Mouse (Mus musculus) thymus, adult 2 months (tissue): ENCODE data around the gene Rps2. TPM values are rescaled to one million over a fixed set of nuclear protein-coding genes. Genes with fewer than 3 reads are reported as not detected.

ENCODE experiments used
- DNase-seq: peaks from one replicate; pipeline ENCODE4 v3.0.0; 2021
- H3K27ac ChIP-seq: fragments of 200-500 bp; 2 replicates; pipeline ENCODE4 v1.5.1; 2012; ENCODE audit warnings: low read length, control low read depth; ENCODE audit not compliant: control insufficient read depth, insufficient read depth
- H3K27me3 ChIP-seq: fragments of 200-500 bp; 2 replicates; pipeline ENCODE4 v1.6.1; 2012; ENCODE audit warnings: mild to moderate bottlenecking, low read length, moderate library complexity, mixed read lengths; ENCODE audit not compliant: control insufficient read depth, insufficient read depth
- H3K36me3 ChIP-seq: fragments of 200-500 bp; 2 replicates; pipeline ENCODE4 v1.6.1; 2012; ENCODE audit warnings: mild to moderate bottlenecking, low read length, moderate library complexity; ENCODE audit not compliant: control insufficient read depth, insufficient read depth
- H3K4me1 ChIP-seq: fragments of 200-500 bp; replicated peaks from 2 replicates; pipeline ENCODE4 v1.6.1; 2012; ENCODE audit warnings: low read length; ENCODE audit not compliant: control insufficient read depth, insufficient read depth
- H3K4me3 ChIP-seq: fragments of 200-500 bp; 2 replicates; pipeline ENCODE4 v1.5.1; 2012; ENCODE audit warnings: mild to moderate bottlenecking, low read length, control low read depth, moderate library complexity; ENCODE audit not compliant: control insufficient read depth, insufficient read depth
- CTCF ChIP-seq: fragments of 200-500 bp; IDR thresholded peaks from 2 replicates; pipeline ENCODE4 v1.5.1; 2012; ENCODE audit warnings: mild to moderate bottlenecking, control low read depth, low read length, moderate library complexity, borderline replicate concordance; ENCODE audit not compliant: control insufficient read depth, poor library complexity, insufficient read depth; ENCODE audit errors: extremely low read depth
- POLR2A ChIP-seq: fragments of 200-500 bp; IDR thresholded peaks from 2 replicates; pipeline ENCODE4 v1.6.1; 2012; ENCODE audit warnings: mild to moderate bottlenecking, low read length, control low read depth, moderate library complexity; ENCODE audit not compliant: control insufficient read depth, poor library complexity, insufficient read depth; ENCODE audit errors: extremely low read depth
- WGBS: fragments of 180-500 bp; shearing (Covaris S2); methylation state at CpG from one replicate; pipeline ENCODE4 v1.1.7; 2018; 5-methylcytosine and 5-hydroxymethylcytosine counted together
- polyA plus RNA-seq: library from polyadenylated mRNA; depleted of rRNA; stranded (reverse); fragments of >200 nt; gene quantifications from 2 replicates; pipeline ENCODE4 v1.2.3, GENCODE M21; 2012

Rps2 gene
- polyA plus RNA-seq, 1 experiment: 3,484 TPM

DNA sequence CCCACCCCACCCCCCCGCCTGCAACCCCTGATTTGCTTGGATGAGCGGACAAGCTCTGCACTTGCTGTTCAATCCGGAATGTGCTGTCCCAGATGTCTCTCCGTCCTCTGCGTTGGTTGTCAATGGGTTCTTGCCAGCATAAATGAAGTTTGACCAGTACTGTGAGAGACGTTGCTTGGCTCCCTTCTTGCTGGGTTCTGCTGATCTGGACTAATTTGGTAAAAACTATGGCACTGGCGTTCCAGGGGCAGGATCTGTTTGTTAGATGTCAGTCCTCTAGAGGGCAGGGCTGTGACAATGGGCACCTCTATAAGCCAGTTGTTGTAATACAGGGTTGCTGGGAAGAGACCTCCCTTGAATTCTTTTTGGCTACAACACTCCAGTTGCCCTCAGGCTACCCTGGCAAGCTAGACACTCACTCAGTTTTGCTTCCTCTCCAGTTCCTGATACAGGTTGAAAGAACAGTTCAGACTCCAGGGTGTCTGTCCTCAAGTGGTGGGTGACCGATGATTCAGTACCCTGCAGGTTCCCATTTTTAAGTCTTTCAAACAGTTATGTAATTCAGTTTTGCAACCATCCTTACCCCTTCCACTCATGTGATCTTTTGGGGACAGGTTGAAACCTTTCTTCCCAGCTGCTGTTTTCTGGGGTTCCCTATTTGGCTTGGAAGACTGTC, 19.4 kb downstream of the Rps2 start:
- TF ChIP-seq CTCF: no peak
- TF ChIP-seq POLR2A: no peak
- Histone ChIP-seq H3K4me3 (peak overlapping the region; percentile 79), H3K27me3 (no peaks in the 10 kb centered on the region), H3K36me3 (no peaks in the 10 kb centered on the region; the same call in 1 of the 2 replicates), H3K4me1 (peaks cover 12% of the 10 kb centered on the region), H3K27ac (no peak overlapping the region)
- no peak for DNase-seq
- WGBS: 39% methylated on average over 8 of the region's 8 CpGs

DNA sequence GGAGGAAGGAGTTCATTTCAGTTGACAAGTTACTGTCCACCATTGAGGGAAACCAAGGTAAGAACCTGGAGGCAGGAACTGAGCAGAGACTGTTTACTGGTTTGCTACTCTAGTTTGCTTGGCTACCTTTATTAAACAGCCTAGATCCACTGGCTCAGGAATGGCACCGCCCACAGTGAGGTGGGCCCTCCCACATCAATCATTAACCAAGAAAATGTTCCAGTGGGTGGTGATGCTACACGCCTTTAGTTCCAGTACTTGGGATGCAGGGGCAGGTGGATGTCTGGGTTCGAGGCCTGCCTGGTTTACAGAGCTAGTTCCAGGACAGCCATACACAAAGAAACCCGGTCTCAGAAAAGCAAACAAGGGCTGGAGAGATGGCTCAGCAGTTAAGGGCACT, 20.3 kb downstream of the Rps2 start:
- DNase-seq: no peak

DNA sequence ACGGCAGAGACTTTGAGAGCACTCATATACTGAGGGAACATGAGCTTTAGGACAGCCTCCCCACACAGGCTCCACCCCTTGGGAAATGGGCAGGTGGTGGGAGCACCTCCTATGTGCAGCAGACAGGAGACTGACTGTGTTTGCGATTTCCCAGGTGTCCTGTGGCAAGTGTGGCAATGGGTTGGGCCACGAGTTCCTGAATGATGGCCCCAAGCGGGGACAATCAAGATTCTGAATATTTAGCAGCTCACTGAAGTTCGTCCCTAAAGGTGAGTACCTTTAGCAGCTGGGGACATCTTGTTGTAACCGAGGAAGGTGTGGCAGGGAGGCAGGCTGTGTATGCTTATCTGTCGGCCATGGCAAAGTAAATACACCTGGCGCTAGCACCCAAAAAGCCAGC, 22.0 kb downstream of the Rps2 start:
- DNase-seq: no peak
- 91% methylated on average over 8 of the region's 8 CpGs for WGBS
- no peak for TF ChIP-seq CTCF
- no peak for TF ChIP-seq POLR2A
- H3K27me3 ChIP-seq: no peaks in the 10 kb centered on the region
- peaks cover 12% of the 10 kb centered on the region for H3K4me1 ChIP-seq
- H3K36me3 ChIP-seq: no peaks in the 10 kb centered on the region; the same call in 1 of the 2 replicates
- no peak overlapping the region for H3K27ac ChIP-seq
- H3K4me3 ChIP-seq: no peak overlapping the region

More for the DNA sequence above, 20.3 kb downstream of the Rps2 start:
- H3K4me1 ChIP-seq: peaks cover 12% of the 10 kb centered on the region
- H3K27me3 ChIP-seq: no peaks in the 10 kb centered on the region
- H3K4me3 ChIP-seq: no peak overlapping the region
- no peak for TF ChIP-seq POLR2A
- TF ChIP-seq CTCF: no peak
- WGBS: 96% methylated on average over 4 of the region's 4 CpGs
- no peaks in the 10 kb centered on the region; the same call in 1 of the 2 replicates for H3K36me3 ChIP-seq
- no peak overlapping the region for H3K27ac ChIP-seq

DNA sequence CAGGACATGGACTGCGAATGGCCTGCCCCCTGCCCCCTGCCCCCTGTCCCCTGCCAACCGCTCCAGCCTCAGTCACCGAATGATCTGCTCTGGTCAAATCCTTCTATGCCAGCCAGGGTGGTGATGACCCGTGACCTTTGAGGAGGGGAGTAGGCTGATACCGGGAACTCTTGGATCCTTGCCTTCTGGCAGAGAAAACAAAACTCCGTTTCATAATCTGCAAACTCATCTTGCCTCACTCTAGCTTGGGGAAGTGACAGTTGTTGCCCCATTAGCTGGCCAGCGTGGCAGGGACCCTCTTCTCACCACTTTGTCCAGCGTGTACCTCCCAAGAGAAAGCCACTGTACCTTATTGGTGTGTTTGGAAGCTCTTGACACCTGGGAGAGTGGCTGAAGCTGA, 24.4 kb downstream of the Rps2 start:
- no peak overlapping the region for H3K27ac ChIP-seq
- no peaks in the 10 kb centered on the region for H3K27me3 ChIP-seq
- whole genome bisulfite sequencing: 91% methylated on average over 8 of the region's 8 CpGs
- peaks cover 1% of the 10 kb centered on the region for H3K4me1 ChIP-seq
- H3K36me3 ChIP-seq: no peaks in the 10 kb centered on the region; the same call in 1 of the 2 replicates
- DNase-seq: no peak
- no peak overlapping the region for H3K4me3 ChIP-seq
- TF ChIP-seq CTCF: no peak
- TF ChIP-seq POLR2A: no peak

DNA sequence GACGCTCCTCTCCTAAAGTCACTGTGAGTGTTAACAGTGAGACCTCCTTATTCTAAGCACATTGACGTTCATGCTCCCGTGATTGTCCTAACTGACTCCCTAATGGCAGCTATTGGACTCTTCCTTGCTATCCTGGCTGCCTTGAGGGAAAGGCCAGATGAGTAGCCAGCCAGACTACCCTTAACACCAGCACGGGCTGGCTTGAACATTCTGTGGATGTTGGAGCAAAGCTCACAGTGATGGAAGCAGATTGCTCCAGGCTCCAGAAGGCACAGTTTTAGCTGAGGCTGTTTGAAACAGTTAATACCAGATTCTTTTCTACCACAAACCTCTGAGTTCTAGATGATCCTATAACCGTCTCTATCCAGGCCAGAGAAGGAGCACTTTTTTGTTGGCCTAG, 26.0 kb downstream of the Rps2 start:
- Histone ChIP-seq H3K27ac (no peak overlapping the region), H3K36me3 (no peaks in the 10 kb centered on the region; the same call in 1 of the 2 replicates), H3K4me1 (no peaks in the 10 kb centered on the region), H3K27me3 (no peaks in the 10 kb centered on the region), H3K4me3 (no peak overlapping the region)
- DNase-seq: no peak
- TF ChIP-seq POLR2A (no peak), CTCF (no peak)
- WGBS: 89% methylated on average over 5 of the region's 5 CpGs

DNA sequence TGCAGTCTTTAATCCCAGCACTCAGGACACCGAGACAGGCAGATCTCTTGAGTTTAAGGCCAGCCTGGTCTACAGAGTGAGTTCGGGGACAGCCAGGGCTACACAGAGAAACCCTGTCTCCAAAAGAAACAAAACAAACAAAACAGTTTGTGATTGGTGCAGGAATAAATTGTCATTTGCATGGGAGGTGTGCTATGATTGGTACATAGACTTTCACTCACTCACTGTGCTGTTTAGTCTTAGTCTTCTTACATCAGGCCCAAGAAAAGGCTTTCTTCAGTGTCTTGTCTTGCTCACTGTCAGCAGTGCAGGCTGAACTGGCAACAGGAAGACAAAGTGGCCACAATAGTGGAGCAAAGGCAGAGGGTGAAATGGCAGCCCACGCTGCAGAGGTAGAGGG, 26.5 kb downstream of the Rps2 start:
- TF ChIP-seq POLR2A (no peak), CTCF (no peak)

More for the DNA sequence above, 26.5 kb downstream of the Rps2 start:
- H3K4me3 ChIP-seq: no peak overlapping the region
- no peak overlapping the region for H3K27ac ChIP-seq
- 82% methylated on average over 3 of the region's 3 CpGs for WGBS
- no peaks in the 10 kb centered on the region; the same call in 1 of the 2 replicates for H3K36me3 ChIP-seq
- no peaks in the 10 kb centered on the region for H3K27me3 ChIP-seq
- no peak for DNase-seq
- no peaks in the 10 kb centered on the region for H3K4me1 ChIP-seq
